Mouse (Mus musculus) layer of hippocampus, postnatal 25 days (tissue): ENCODE measurements around the gene Isyna1. TPM values are rescaled to one million over a fixed set of nuclear protein-coding genes. Genes with fewer than 3 reads are reported as not detected.

Experiments
- DNase-seq, 2 experiments: peaks; one replicate each; pipeline ENCODE4 v3.0.0; 2022; ENCODE audit warnings: mixed read lengths in 2 of 2, low spot score in 1 of 2; ENCODE audit errors: extremely low spot score in 1 of 2
- total RNA-seq, 2 experiments: library from RNA; stranded (reverse); gene quantifications; 2 replicates each; pipeline ENCODE4 v1.2.3; 2021

Isyna1 gene
- total RNA-seq, 2 experiments from 2014 or later = 41.5 to 47.0 TPM

DNA sequence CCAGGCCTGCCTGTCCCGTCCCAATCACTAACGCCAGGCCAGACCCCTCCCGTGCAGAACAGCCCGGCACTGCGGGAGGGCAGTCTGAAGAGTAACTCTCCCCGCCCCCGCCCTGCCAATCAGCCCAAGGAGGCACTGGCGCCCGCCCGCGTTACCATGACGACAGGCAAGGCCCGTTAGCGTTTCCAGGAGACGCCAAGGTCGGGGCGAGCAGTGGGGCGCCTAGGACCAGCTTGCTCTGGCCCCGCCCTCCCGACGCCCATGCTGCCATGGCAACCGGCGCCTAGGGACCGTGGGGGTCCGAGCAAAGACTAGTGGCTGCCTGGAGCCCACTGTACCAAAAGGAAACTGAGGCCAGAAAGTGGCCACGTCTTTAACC is 7.1 kb downstream of the Isyna1 start:
- DNase-seq = peak; percentile 64 to 80

DNA sequence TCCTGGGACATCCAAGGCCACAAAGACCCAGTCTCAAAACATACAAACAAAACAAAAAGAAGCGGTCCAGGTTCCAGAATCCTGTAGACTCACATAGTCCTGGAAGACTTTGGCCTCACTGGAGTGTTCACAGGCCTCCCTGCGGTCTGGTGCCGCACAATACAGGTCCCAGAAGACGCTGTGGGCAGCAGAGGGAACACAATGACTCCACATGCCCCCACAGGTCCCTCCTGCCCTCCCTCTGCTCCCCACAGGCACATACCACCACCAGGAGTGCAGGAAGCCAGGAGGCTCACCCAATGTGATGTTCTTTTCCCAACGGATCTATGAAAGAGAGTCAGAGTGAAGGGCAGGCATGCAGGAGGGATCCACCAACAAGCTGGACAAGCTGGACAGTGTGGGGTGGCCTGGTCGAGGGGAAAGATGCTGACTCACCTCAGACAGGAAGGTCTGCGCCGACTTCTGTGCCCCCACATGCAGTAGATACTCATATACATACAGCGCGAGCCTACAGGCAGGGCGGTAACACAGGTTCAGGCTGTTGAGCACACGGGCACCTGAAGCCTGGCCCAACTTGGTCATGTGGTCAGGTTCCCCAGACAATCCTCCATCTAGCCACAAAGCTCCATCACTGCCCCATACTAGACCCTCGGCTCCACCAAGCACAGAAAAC is 8.1 kb downstream of the Isyna1 start:
- no peak for DNase-seq

DNA sequence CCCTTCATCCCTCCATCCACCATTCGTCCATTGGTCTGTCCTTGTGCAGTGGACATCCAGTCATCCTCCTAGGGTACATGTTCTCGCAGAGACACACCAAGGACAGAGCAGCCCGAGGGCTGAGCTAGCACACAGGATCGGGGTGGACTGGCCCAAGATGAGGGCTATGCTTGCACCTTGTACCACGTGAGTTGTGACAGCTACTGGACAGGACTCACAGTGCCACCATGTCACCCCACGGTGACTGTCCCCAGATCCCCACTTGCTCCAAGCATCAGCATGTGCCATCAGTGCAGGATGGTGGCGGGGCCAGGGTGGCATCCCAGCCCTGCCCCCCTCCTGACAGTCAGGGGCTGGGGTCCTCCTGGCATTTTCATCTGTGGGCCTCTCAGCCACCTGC is 10.4 kb downstream of the Isyna1 start:
- no peak for DNase-seq

DNA sequence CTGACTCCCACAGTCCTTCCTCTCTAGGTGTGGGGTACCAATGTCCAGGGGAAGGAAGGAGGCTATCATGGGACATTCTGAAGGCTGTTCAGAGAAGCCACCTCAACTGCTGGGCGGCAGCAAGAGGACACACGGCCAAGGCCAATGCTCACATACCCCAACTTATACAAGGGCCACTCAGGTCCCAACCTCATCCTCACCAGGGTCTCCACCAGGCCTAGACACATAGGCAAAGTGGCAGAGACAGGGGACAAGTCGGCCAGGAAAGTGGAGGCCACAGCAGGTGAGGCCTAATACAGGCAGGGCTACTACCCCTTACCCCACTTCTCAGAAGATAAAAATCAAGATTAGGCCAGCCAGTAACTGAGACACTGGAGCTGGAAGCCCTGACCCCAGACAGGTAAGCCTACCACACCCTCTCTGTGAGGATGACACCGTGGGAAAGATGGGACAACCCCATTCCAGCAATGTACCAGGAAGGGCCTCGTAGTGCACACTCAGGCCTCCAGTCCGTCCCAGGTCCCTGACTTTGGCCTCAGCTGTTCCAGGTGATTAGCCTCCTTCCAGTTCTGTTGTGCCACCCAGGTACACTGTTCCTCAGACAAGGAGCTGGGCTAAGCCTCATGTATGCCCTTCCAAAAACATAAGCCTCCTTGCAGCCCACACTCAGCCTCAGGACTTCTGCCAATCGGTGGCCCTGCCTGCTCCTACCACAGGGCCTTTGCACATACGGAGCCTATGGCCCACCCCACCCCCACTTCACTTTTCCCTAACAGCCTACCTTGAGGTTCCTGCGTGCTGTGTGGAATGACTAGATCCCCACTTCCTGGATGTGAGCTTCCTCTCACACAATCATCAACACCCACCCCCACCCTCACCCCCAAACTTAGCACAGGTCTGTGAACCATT is 12.0 kb downstream of the Isyna1 start:
- DNase-seq = no peak

DNA sequence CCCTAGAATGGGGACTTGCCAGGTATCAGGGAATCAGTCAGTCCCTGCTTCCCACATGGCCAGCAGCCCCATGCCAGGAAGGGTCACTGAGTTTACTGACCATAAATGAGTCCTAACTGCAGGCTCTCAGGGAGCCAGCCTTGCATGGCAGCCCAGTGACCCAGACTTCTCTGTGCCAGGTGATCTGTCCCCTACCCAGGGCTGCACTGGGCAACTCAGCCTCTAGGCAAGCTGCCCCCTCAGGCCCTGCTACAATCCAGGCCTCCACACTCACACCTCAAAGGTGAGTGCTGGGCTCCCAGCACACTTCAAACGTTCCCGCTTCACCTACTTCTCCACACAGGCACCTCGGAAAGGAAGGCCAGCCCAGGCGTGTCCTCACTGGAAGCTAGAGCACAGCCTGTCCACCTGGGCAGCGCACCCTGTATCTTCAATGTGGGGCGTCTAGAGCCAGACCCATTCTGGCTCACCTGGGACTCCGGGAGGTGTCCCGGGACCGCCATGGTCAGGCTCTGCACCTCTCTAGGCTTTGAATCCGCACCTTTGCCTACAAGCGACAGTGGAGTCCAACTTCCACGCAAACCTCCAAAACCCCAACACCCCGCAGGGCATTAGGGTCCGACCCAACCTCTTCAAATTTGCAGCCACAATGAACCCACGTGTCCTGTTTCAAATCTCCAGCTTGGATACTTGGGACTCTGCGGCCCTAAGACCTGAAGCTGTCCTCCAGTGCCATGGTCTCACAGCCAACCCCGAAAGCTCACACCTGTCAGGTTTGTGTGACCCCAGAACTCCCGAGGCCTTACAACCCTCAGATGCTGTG is 12.8 kb downstream of the Isyna1 start:
- DNase-seq = no peak

DNA sequence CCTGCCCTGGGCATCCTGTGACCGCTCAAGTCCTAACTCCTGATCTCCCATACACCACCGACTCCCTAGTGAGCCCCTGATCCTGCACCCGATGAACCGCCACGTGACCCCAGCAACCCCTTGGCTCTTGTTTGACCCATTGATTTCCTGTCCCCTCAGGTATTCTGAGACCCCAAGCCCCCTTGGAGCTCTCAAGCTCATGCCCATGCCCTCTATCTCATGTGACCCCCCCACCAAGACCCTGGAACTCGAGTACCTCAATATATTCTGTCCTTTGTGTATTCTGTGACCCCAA is 13.4 kb downstream of the Isyna1 start:
- no peak for DNase-seq

DNA sequence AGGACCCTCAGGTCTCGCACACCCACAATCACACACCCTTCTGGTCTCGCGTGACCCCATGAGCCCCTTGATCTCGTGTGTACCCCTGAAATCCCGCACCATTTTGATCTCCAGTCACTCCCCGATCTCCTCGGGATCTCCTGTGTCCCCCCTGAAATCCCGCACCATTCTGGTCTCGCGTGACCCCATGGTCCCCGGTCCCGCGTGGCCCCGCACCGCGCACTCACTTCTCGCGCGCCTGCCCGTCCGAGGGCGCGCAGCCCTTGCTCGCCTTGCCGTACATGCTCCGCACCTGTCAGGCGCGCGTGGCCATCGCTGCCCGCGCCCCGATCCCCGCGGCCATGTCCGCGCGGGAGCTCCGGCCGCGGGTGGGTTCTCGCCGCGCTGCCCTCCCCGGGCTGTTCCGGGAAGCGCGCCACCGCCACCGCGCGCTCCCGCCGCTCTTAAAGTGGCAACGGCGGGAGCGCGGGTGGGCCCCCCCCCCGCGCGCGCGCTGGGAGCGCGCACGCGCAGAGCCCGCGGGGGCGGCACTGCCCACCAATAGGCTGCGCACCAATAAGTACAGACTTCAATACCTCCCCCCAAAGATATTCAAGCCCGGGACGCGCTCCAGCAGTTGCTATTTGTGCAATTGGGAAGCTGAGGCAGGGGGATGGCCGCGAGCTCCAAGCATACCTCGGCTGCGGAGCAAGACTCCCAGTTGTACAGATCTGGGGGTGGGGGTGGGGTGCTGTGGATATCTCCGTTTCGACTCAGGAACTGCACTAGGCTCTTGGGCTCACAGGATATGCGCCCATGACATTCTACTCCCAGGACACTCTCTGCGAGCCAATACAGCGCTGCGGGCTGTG is 13.9 kb downstream of the Isyna1 start:
- DNase-seq = peak; percentile 54 to 56

DNA sequence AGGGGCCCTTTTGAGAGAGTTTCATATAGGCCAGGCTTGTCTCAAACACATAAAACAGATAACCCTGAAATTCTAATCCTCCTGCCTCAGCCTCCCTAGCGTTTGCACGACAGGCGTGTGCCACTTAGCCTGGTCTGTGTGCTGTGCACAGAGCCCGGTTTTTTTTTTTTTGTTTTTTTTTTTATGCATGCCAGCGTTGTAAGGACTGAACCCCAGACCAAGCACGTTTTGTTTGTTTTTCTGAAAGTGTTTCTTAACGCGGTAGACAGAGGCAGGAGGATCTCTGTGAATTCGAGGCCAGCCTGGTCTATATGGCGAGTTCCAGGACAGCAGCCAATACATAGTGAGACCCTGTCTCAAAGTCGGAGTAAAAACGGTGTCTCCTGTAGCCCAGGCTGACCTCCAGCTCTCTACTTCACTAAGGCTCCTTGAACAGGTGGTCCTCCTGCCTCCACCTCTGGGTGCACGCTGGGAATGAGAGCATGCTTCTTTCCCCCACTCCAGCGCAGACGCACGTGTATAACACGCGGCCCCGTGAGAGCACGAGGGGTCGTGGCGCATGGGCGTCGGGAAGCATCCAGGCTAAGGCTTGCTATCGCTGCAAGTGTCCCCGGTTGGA is 14.7 kb downstream of the Isyna1 start, which contains the start of gene Ssbp4:
TSS of gene Ssbp4 (minus strand) at position 124 of the 619 bp plus-strand sequence.
- DNase-seq = no peak

DNA sequence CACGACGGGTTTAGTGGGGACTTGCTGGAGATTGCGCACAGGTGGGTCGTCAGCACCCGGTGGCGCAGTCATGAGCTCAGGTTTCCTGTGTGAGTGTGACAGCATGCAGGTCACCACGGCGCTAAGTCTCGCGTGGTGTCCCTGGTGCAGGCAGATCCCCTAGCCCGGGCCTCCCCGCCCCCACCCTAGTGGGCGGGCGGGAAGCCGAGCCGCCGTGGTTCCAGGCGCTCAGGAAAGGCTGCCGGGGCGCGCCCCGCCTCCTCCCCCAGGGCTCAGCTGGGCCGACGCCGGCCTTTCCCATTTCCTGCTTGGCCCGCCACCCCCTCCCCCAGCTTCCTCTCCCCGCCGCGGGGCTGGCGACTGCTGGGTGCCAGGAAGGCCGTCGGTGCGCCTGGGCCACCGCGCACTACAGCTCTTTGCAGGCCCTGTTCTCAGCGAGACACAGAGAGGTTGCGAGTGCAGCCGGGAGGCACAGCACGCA is 15.2 kb downstream of the Isyna1 start:
- peak in 1 of 2 experiments; percentile 54 for DNase-seq

DNA sequence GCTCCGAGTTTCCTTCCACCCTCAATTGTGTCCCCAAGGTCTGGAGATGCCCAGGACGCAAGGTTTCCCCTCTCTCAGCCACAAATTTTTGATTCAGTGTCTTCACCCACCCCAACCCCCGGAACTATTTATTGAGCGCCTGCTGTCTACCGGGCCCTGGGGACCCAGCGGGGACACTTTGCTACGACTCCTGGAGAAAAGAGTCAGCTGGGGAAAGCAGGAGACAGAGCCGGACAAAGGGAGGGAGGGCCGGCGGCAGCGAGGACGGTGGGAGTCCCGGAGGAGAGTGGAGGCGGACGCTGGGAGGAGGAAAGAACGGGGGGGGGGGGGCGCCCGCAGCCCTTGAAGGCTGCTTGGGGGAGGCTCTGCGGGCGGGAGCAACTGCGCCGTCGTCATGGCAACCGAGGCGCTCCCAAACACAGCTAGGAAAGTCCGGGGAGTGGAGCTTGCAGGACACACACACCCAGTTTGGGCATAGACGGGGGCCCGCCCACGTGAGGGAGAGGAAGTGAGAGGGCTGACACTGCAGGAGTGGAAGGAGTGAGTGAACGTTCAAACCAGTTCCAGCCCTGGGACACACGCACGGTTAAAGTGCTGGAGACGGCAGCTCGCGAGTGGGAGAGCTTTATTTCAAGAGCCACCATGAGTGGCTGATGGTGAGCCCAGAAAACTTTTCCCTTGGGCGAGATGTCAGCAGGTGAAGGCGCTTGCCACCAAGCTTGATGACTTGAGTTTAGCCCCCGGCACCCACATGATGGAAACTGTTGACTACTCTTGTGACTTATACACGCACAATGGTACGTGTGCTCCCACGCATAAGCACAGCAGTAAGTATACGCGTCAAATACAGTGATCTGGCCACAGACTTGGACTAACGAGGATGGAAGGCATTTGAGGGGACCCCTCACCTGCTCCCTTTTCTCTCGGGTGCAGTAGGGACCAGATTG is 15.9 kb downstream of the Isyna1 start:
- peak in 1 of 2 experiments; percentile 67 for DNase-seq

DNA sequence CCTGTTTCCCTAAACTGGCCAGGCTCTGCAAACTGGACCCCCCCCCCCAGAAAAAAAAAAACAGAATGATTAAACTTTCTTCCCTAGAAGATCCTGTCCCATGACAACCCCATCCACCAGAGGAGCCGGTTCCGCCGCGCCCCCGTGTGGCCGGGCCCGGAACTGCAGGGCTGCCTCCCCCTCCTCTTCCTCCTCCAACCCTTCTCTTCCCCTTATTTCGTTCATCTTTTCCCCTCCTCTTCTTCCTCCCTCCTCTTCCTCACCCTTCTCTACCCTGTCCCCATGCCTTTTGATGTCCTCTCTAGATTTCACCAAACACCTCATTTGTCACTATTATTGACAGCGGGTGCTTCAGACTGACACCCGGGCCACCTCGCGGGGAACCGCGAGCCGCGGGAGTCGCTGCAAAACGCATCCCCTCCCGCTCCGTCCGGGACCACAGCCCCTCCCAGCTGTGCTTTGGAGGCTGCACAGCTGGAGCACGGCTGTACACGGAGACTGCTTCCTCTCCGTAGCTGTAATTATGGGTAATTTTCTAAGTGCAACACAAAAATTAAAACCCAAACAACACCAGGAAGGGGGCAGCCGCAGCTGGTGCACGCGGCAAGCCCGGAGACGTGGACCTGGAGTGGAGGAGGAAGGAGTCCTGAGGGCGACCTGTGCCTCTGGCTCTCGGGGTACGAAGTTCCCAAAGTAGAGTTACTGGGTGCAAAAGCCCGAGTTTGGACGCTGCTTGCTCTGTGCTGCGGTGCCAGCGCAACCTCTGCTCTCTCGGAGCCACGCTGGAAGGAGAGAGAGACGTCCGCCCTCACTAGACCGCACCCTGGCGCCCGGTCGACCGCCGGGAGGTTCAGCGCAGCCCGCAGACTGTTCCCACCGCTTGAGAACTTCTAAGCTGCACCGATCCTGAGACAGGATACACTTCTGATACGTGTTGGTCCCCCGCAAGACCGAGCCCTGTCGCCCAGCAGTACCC is 16.9 kb downstream of the Isyna1 start:
- peak; percentile 87 to 91 for DNase-seq

DNA sequence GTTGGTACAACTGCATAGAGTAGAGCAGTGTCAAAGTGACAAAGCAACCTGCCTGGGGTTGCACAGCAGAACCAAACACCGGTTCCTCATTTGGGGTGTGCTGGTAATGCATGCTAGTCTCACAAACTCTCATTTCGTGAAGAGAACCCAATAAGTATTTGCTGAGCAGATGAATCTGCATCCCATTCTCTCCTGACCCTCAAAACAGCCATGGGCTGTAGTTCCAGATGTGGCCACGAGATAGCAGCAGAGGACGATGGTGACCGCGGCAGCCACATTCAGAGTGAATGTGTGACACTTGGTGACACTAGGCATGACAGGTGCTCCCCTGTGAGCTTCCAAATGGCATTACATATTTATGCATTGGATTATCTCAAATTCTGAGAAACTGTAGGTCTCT is 17.7 kb downstream of the Isyna1 start:
- DNase-seq = peak; percentile 79 to 92

DNA sequence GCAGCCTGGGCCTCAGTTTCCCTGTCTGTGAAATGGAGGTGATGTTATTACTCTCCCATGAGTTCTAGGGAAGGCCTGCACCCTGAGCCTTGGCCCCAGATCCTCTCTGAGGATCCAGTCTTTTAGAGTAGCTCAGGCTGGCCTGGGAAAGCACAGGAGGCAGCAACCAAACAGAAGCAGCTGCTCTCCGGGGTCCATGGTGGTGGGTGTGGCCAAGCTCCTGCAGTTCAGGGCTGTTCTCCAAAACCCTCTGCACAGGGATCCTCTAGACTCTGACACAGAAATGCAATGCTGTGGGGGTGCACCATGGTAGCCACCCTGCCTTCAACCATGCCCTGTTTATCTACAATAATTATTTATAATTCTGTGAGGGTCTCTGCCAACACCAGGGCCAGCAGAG is 19.6 kb downstream of the Isyna1 start:
- no peak for DNase-seq

DNA sequence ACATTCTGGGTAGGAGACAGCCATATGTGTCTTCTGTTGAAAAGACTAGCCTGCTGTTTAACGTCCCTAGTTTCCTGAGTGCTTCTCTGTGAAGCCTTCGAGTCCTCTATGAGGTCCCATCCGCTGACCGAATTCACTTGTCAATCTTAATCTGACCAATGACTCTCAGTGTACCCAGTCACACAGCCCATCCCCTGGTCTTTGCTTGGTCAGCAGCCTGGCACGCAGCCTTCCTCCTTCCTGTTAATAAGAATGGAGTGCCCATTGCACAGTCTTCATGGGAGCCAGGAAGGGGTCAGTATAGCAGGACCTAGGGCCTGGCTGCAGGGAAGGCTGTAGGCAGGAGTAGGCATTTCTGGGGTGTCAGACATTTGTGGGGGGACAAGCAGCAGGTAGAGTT is 20.3 kb downstream of the Isyna1 start:
- DNase-seq = no peak

DNA sequence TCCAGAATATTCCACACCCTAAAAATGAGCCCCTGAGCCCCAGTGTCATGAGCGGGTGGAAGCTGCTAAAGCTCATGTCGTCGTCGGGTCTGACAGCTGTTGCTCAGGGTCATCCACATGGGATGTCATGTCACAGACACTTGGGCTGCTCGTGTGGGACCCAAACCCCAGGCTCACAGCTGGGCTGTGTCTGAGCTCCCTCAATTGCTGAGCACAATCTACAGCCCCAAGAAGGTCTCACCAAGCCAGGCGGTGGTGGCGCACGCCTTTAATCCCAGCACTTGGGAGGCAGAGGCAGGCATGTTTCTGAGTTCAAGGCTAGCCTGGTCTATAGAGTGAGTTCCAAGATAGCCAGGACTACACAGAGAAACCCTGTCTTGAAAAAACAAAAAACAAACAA is 21.1 kb downstream of the Isyna1 start:
- no peak for DNase-seq

DNA sequence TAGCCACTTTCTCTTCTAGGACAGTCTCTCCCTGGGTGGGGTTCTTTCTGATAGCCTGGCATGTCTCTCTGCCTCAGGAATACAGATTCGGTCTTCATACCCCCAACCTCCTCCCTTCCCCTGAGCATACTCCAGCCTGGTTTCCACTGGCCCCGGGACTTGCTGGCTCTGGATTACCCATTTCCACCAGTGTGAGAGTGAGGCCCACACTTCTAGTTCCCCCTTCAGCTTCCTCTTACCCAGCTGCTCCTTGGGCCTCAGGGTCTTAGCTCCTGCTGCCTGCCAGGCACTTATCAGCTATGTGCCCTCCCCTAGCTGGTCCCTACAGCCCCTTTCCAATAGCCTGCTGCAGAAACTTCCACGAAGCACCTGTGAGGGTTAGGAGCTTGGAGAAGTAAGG is 21.7 kb downstream of the Isyna1 start, which contains the start of gene Lrrc25:
TSS of gene Lrrc25 (plus strand) at position 262 of the 400 bp plus-strand sequence.
- DNase-seq = no peak

DNA sequence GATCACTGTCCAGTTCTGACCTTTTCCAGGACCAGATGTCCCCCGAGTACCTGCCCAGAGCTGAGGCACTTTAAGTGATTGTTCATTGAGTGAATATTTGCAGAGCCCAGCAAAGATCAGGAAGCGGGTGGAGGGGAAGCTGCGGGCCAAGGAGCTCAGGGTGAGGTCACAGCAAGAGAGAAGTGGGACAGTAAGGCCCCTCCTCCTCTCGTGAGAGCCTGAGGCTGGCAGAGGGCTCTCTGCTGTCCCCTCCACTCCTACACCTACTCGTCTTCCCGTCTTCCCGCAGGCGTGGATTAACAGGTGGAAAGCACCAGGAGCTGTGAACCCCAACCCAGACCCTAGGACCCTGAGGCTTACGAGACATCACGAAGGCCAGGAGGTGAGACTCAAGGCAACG is 22.5 kb downstream of the Isyna1 start:
- no peak for DNase-seq
